Mouse (Mus musculus) ES-CJ7 (cell line): ENCODE data around the gene Iqsec1.

Source experiments
- DNase-seq: peaks from one replicate; pipeline ENCODE4 v3.0.0; 2011; ENCODE audit warnings: low read depth, low spot score

Gene Iqsec1

DNA sequence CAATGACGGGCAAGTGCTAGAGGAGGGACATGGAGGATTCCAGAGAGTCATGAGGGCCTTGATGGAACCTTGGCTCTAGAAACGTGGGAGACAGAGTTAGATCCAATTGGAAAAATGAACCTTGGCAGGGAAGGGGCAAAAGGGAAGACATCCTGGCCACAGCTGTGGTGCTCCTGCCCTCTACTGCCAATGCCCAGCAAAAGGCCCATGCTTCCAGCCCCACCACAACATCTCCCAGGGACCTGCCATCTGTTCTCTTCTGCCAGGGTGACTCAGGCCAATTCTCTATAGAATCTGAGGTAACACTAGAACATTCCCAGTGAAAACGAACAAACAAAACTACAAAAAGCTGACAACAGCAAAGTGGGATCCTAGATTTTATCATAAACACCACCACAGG is 173.1 kb downstream of the Iqsec1 start:
- no peak for DNase-seq

DNA sequence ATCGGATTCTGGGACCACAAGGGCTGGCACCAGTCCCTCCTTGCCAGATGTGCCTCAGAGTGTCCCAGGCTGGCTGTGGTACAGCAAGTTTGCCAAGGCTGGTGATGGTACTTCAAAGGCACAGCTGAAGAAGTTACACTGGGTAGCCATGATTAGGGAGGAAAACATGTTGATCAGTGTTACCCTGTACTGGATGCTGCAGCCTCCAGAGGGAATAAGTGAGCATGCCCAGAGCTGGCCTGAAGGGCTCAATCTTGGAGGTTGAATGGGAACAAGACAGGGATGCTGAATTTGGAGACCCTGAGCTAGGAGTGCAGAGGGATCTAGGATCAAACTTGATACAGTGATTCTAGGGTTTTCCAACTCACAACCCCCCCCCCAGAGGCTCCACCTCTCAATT is 175.0 kb downstream of the Iqsec1 start:
- no peak for DNase-seq

GRCm38 (mm10) chr6:90812584-90812983 is 175.9 kb downstream of the Iqsec1 start:
- DNase-seq, result no peak

DNA sequence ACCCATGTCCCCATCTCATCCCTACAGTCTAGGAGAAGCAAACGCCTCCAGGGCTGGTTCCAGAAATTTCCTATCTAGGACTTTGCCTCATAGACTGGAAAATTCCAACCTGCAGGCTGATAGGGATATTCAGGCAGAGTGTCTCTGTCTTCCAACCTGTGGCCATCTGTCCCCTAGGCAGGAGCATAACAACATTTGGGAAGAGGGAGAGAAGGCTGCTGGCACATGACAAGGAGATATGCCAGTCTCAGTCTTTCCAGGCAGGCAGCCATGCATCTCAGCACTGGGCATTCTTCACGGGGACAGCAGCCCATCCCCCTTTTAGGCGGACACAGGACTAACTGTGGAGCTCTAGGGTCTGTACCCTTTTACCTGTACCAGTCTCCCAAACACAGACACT is 176.4 kb downstream of the Iqsec1 start:
- DNase-seq, result no peak

DNA sequence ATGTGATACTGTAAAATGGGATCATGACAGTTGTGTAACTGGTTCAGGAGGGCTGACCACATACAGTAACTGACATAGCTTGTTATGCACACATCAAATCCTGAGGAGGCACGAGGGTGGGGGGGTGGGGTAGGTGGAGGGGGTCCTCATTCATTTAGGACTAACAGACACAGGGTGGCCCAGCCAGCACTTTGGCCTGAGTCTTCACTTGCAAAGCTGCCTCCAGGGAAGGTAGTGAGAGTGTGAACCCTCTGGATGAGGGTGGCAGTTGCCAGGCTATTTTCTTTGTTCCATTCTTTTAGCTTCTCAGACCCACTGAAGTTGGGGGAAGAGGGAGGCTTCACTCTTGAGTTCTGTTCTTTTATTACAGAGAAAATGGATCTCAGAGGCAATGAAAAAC is 177.9 kb downstream of the Iqsec1 start:
- DNase-seq, result no peak

GRCm38 (mm10) chr6:90809960-90810362 is 178.5 kb downstream of the Iqsec1 start:
- DNase-seq, result peak; percentile 92

GRCm38 (mm10) chr6:90809077-90809840 is 179.2 kb downstream of the Iqsec1 start:
- DNase-seq, result no peak

DNA sequence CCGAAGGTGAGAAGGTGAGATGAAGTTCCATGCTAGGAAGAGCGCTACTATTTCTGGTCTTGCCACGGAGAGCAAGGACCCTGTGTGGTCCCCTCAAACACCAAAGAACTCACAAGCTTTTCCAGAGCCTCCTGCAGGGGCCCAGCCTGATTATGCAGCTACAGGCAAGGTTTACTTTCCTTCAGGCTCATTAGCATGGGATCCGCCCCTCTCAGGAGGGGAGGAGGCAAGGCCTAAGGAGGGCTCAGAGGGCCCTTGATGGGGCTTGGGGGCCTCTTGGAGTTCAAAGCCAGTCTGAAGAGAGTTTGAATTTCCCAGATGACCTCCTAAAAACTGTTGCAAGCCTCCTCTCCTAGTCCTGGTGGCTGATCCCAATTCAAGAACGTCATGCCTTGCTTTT is 179.9 kb downstream of the Iqsec1 start:
- peak; percentile 11 for DNase-seq

DNA sequence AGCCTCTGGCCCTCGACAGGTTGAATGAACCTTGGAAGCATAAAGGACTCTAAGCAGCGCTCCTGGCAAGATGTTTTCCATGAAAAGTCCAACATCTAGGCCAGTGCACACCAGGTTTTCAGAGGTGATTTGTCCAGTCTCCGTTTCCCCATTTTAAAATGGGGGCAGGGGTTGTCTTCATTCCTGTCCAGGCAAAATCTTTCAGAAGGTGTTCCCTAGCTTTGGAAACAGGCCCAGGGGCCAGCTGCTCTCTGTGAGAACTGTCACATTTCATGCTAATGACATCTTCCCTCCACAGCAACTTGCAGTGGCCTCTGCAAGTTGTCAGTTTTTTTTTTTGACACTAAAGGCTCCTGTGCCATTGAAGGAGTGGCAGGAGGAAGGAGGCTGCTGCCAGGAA is 180.4 kb downstream of the Iqsec1 start:
- no peak for DNase-seq

DNA sequence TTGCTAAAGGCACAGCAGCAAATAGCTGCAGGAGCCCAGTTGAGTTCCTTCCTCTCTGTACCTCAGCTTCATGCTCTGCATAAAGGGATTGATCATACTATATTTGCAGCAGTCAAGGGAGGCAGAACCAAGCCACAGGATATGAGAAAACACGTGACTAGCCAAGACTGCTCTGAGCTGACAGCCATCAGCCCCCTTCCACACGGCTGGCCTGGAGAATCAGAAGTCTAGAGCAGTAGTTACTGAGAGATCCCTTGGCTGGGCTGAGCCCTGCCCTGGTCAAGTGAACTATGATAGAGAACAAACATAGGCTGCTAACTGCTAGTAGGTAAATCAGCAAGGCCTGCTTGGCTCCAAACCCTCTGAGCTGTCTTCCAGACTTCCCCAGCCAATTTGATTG is 180.9 kb downstream of the Iqsec1 start:
- no peak for DNase-seq

DNA sequence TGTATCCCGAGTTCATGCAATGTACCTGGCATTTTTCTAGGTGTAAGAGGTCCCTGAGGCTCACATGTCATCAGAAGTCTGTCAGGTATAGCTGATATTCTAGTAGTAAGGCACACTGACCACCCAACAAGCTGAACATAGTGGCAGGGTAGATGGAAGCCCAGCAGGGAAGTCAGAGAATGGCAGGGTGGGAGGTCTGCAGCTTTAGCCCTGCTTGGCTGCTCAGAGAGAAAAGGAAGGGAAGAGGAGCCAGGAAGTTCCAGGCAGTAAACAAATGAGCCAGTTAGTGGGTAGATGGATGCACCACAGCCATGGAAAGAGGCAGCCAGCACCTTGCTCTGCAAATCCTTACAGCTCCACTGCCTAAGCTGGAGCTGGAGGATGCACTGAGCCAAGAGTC is 181.7 kb downstream of the Iqsec1 start:
- DNase-seq, result no peak

GRCm38 (mm10) chr6:90805101-90805500 is 183.4 kb downstream of the Iqsec1 start:
- no peak for DNase-seq

DNA sequence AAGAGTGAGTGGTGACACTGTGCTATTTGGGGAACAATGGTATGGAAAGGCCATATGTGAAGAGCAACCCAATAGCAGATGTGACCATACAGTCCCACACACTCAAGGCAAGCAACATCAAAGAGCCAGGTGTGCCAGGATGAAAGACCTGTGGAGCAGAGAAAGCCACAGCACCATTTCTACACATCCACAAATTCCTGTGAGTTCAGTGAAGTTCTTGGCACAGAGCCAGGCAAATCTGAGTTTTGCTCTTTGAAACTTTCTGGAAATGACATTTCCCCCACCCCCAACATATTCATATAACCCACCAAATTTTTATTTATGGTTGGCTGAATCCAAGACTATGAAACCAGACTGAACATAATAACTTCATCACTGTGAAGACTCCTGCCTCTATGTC is 183.8 kb downstream of the Iqsec1 start:
- no peak for DNase-seq

- no peak for DNase-seq
Measured at GRCm38 (mm10) chr6:90802604-90803003, 185.9 kb downstream of the Iqsec1 start.

GRCm38 (mm10) chr6:90802058-90802457 is 186.4 kb downstream of the Iqsec1 start:
- DNase-seq, result no peak

DNA sequence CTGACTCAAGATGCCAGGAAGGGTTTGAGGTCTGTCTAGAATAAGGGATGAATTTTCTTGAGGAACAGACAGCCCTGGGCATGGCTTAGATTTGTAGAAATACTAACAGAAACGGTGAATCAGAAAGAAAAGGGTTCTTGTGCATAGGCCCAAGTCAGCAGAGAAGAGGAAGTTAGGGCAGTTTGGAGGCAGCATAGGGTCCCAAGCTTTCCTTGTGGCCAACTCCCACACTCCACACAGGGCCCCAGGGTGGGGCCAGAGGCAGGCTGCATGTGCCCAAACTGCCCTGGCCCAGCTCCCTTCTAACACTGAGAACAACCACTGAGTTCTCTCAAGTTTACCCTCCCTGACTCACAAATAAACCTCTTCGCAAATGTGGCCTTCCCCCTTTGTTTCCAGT is 187.7 kb downstream of the Iqsec1 start:
- DNase-seq, result no peak

GRCm38 (mm10) chr6:90799116-90799515 is 189.4 kb downstream of the Iqsec1 start:
- DNase-seq, result no peak

DNA sequence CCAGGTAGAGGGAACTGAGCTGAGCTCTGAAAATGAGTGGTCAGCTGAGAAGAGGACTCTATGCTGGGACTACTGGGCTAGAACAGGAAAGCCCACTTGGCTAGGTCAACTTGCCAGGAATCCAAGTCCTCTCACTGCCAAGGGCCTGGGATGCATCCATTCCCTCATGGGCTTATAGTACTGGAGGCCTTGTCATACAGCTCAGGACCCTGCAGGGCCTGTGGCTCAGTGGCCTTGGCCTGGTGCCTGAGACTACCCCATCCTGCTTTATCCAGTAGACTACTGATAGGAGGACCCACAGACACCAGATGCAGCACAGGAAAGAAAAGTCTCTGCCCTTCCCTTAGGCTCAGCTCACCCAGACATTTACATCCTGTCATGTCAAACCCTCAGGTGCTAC is 190.3 kb downstream of the Iqsec1 start:
- no peak for DNase-seq

- DNase-seq, result peak; percentile 11
Measured at GRCm38 (mm10) chr6:90796902-90797596, 191.4 kb downstream of the Iqsec1 start.

- no peak for DNase-seq
Measured at GRCm38 (mm10) chr6:90790901-90791300, 197.6 kb downstream of the Iqsec1 start.

DNA sequence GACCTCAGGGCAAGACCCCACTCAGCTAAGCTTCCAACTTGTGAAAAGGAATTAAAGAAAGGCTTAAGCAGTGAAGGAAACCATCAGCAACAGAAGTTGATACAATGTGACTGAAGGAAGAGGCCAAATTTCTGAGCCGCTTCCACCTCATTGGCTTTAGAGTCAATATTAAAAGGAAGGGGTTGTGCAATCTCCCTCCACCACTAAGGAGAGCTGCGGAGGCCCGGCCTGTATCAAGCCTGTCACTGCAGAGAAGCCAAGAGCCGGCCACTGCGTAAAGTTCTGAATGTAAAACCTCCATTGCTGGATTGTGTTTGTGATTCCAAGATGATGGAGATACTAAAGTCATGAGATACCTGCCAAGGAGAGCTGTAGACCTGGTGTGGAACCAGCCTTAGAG is 199.0 kb downstream of the Iqsec1 start:
- DNase-seq, result no peak

DNA sequence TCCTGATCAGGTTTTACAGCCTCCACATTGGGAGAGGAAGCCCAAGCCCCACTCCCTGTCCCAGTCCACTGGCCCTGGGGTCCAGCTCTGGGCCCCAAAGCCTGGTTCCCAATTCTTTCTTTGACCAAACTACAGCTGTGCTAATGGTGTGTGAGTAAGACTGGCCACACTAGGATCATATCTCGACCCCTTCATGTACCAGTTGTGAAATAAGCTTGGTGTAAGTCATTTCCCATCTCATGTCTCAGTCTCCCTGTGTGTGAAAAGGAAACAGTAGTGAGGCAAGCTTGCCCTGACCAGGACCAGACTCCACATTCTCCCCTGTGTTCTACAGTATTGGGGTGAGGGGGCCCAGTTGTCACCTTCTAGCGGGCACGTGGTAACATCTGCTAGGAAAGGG is 200.9 kb downstream of the Iqsec1 start:
- DNase-seq, result no peak

DNA sequence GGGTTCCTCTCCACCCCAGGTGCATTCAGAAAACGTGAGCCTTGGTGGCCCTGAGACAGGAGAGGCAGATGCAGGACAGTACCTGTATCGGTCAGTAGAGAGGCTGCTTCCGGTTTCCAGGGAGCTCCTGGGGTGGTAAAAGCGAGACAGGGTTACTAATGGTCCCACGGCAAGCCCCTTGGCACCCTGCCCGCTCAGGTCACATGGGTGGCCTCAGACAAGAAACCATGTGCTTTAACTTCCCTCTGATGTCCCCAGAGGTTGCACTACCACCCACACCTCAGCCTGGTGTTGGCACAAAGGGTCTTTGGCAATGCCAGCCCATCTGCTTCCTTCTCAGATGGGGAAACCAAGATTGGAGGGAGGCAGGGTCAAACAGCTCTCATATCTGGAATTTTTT is 201.4 kb downstream of the Iqsec1 start:
- no peak for DNase-seq
